Mouse (Mus musculus) T-helper 1 cell (primary cell): ENCODE results near the gene Olfr199.
"Not testable (repeated sequence)": the region's sequence is repeated elsewhere in the genome, so short reads cannot be mapped to it uniquely, and the experiment has no call there.

Source experiments
- in situ Hi-C: fragments of 300-600 bp; cut with MboI, MseI; formaldehyde crosslinking; loops from one replicate; pipeline ENCODE4 v1.15.1; 2025; ENCODE audit warnings: high pct_unique_total_duplicates

Olfr199 gene

GRCm38 (mm10) chr16:59219667-59220066, at the start of gene Olfr199:
TSS of gene Olfr199 (minus strand) at chr16:59219767.
- in situ Hi-C loops = not testable (repeated sequence)

- in situ Hi-C loops = not testable (repeated sequence)
Observed at GRCm38 (mm10) chr16:59269097-59269496, 49.5 kb upstream of the Olfr199 start.

GRCm38 (mm10) chr16:59249684-59250083, 30.1 kb upstream of the Olfr199 start:
- in situ Hi-C loops = no loop called here

GRCm38 (mm10) chr16:59217861-59218260, 1.7 kb downstream of the Olfr199 start:
- in situ Hi-C loops = not testable (repeated sequence)

- in situ Hi-C loops = not testable (repeated sequence)
Observed at GRCm38 (mm10) chr16:59203433-59203832, 16.1 kb downstream of the Olfr199 start, which contains the start of gene Olfr198. TSS of gene Olfr198 (minus strand) at chr16:59203533.

- in situ Hi-C loops = no loop called here
Observed at GRCm38 (mm10) chr16:59170354-59170753, 49.2 kb downstream of the Olfr199 start, which contains the start of gene Olfr196. TSS of gene Olfr196 (minus strand) at chr16:59170454.
